Mouse (Mus musculus) heart, embryonic 14.5 days (tissue): ENCODE results near the gene Tmem39a. TPM values are rescaled to one million over a fixed set of nuclear protein-coding genes. Genes with fewer than 3 reads are reported as not detected.

Source experiments
- ATAC-seq: fragments of 200-750 bp; cut with Nextera tagmentation; 2 replicates; pipeline ENCODE4 v1.8.0; 2017; ENCODE audit warnings: low read depth, moderate TSS enrichment; ENCODE audit not compliant: insufficient number of reproducible peaks, insufficient read depth, low FRiP score
- H3K27ac ChIP-seq, 2 experiments: fragments of 200-500 bp in 1 of 2; fragments of 300-500 bp in 1 of 2; sonication (generic) in 1 of 2; replicated peaks in 1 of 2; 2 replicates each; pipeline ENCODE4 v1.5.1; 2012 to 2014; ENCODE audit warnings: low read depth in 2 of 2, low read length in 2 of 2, control low read depth in 1 of 2, mild to moderate bottlenecking in 1 of 2, mixed read lengths in 1 of 2; ENCODE audit not compliant: control insufficient read depth in 1 of 2, insufficient read depth in 1 of 2
- H3K27me3 ChIP-seq: fragments of 300-500 bp; sonication (generic); 2 replicates; pipeline ENCODE4 v1.6.1; 2014; ENCODE audit warnings: mild to moderate bottlenecking, low read length, control low read depth; ENCODE audit not compliant: control insufficient read depth, insufficient read depth
- H3K36me3 ChIP-seq: fragments of 300-500 bp; sonication (generic); 2 replicates; pipeline ENCODE4 v1.6.1; 2014; ENCODE audit warnings: mild to moderate bottlenecking, control low read depth, low read length, mixed read lengths; ENCODE audit not compliant: control insufficient read depth, insufficient read depth
- H3K4me1 ChIP-seq, 2 experiments: fragments of 200-500 bp in 1 of 2; fragments of 300-500 bp in 1 of 2; sonication (generic) in 1 of 2; 2 replicates each; pipeline ENCODE4 v1.6.1; 2012 to 2014; ENCODE audit warnings: low read length in 2 of 2, control low read depth in 1 of 2, mixed read lengths in 1 of 2; ENCODE audit not compliant: control insufficient read depth in 2 of 2, insufficient read depth in 2 of 2
- H3K4me2 ChIP-seq: fragments of 300-500 bp; sonication (generic); 2 replicates; pipeline ENCODE4 v1.6.1; 2014; ENCODE audit warnings: mild to moderate bottlenecking, low read length
- H3K4me3 ChIP-seq, 2 experiments: fragments of 200-500 bp in 1 of 2; fragments of 300-500 bp in 1 of 2; sonication (generic) in 1 of 2; 2 replicates each; pipeline ENCODE4 v1.5.1; 2012 to 2014; ENCODE audit warnings: low read length in 2 of 2, mild to moderate bottlenecking in 2 of 2, control low read depth in 1 of 2, low read depth in 1 of 2, moderate library complexity in 1 of 2; ENCODE audit not compliant: control insufficient read depth in 1 of 2, insufficient read depth in 1 of 2
- H3K9ac ChIP-seq: fragments of 300-500 bp; sonication (generic); 2 replicates; pipeline ENCODE4 v1.6.1; 2014; ENCODE audit warnings: mild to moderate bottlenecking, low read length
- H3K9me3 ChIP-seq: fragments of 300-500 bp; sonication (generic); 2 replicates; pipeline ENCODE4 v1.6.1; 2016; ENCODE audit warnings: low read length, control low read depth; ENCODE audit not compliant: control insufficient read depth
- WGBS: fragments of 180-500 bp; shearing (Covaris S2); extraction: QIAGEN DNeasy Blood & Tissue Kit; methylation state at CpG from one replicate; pipeline ENCODE4 v1.1.7; 2014; 5-methylcytosine and 5-hydroxymethylcytosine counted together
- polyA plus RNA-seq: library from polyadenylated mRNA; unstranded; fragments of >200 nt; fragmentation: Nextera tagmentation; extraction: Ambion mirVana; gene quantifications from 2 replicates; pipeline ENCODE4 v1.2.1, GENCODE M21; 2014

Tmem39a gene
- polyA plus RNA-seq, 1 experiment from 2014 or later: 63.8 TPM

GRCm38 (mm10) chr16:38606509-38606908, 48.0 kb downstream of the Tmem39a start:
- Histone ChIP-seq H3K36me3 (peaks cover 100% of the 10 kb centered on the region), H3K4me3 (no peak overlapping the region), H3K4me1 (no peaks in the 10 kb centered on the region), H3K27ac (no peak overlapping the region), H3K4me2 (no peak overlapping the region), H3K27me3 (no peaks in the 10 kb centered on the region), H3K9ac (no peak overlapping the region), H3K9me3 (peaks cover 6% of the 10 kb centered on the region)
- no peak for ATAC-seq
- 87% methylated on average over 7 of the region's 7 CpGs for WGBS

GRCm38 (mm10) chr16:38608687-38609086, 50.2 kb downstream of the Tmem39a start:
- Histone ChIP-seq H3K36me3 (peaks cover 100% of the 10 kb centered on the region), H3K4me2 (no peak overlapping the region), H3K9me3 (peaks cover 6% of the 10 kb centered on the region), H3K4me3 (no peak overlapping the region), H3K4me1 (no peaks in the 10 kb centered on the region), H3K27ac (no peak overlapping the region), H3K27me3 (no peaks in the 10 kb centered on the region), H3K9ac (no peak overlapping the region)
- WGBS: 76% methylated on average over 12 of the region's 12 CpGs
- ATAC-seq: no peak

GRCm38 (mm10) chr16:38609092-38609491, 50.6 kb downstream of the Tmem39a start:
- H3K9ac ChIP-seq: no peak overlapping the region
- H3K4me3 ChIP-seq: no peak overlapping the region
- H3K4me1 ChIP-seq: no peaks in the 10 kb centered on the region
- H3K4me2 ChIP-seq: no peak overlapping the region
- H3K27me3 ChIP-seq: no peaks in the 10 kb centered on the region
- H3K27ac ChIP-seq: no peak overlapping the region
- peaks cover 6% of the 10 kb centered on the region for H3K9me3 ChIP-seq
- 74% methylated on average over 18 of the region's 18 CpGs for WGBS
- H3K36me3 ChIP-seq: peaks cover 100% of the 10 kb centered on the region
- ATAC-seq: no peak

DNA sequence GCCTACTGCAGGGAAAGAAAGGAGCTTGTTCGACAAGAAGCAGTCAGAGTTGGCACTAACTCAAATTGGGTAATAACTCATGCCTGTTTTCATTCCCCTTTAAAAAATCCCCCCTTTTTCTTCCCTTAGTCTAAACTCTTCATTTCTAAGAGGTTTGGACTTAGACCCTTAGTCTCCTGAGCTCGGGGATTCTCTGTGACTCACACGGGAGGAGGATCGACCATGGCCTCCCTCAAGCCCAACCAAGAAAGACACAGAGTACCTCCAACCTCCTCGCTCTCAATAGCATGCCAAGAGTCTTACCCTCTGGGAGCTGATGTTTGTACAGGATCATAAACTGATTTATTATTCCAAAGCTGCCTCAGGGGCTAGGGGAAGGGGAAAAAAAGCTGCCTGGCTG, 54.1 kb downstream of the Tmem39a start:
- Histone ChIP-seq H3K4me3 (no peak overlapping the region), H3K36me3 (peaks cover 91% of the 10 kb centered on the region), H3K4me2 (no peak overlapping the region), H3K4me1 (no peaks in the 10 kb centered on the region), H3K27ac (no peak overlapping the region), H3K9me3 (peaks cover 6% of the 10 kb centered on the region), H3K27me3 (no peaks in the 10 kb centered on the region), H3K9ac (no peak overlapping the region)
- no peak for ATAC-seq
- WGBS: 78% methylated on average over 5 of the region's 5 CpGs

DNA sequence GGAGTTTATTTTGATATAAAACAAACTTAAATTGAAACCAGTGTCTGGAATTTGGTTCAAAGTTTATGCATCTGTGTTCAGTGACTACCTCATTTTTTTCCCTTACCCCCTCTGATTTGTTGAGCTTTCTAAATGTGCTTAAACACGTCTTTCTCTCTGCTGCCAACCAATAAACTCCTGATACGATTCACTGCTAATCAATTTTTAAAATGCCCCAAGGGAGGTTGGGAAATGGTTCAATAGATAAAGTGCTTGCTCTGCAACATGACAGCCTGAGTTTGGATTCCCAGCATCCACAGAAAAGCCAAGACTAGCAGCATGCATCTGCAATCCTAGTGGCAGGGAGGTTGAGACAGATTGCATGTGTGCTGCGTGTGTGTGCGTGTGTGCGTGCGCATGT, 55.1 kb downstream of the Tmem39a start:
- H3K36me3 ChIP-seq: peaks cover 91% of the 10 kb centered on the region
- H3K9me3 ChIP-seq: peaks cover 6% of the 10 kb centered on the region
- 94% methylated on average over 6 of the region's 6 CpGs for WGBS
- no peaks in the 10 kb centered on the region for H3K27me3 ChIP-seq
- no peak overlapping the region for H3K4me2 ChIP-seq
- no peak for ATAC-seq
- H3K27ac ChIP-seq: no peak overlapping the region
- H3K4me3 ChIP-seq: no peak overlapping the region
- no peaks in the 10 kb centered on the region for H3K4me1 ChIP-seq
- H3K9ac ChIP-seq: no peak overlapping the region

DNA sequence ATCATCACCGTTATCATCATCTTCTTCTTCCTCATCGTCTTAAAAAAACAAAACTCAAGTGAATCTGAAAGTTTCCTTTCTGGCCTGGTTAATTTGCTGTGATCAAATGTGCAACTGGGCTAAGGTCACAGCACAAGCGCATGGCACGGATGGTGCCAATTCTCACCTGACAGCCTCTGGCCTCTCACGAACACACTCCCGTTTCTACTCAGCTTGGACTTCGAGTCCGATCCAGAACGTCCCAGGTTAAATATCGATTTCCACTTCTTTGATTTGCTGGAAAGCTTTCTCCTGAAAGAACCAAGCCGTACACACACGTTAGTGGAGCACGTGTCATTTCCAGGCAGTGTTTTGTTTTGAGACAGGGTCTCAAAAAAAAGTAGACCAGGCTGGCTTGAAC, 59.5 kb downstream of the Tmem39a start:
- Histone ChIP-seq H3K4me1 (peaks cover 9 to 17% of the 10 kb centered on the region in 2 experiments), H3K9ac (no peak overlapping the region), H3K27me3 (no peaks in the 10 kb centered on the region), H3K4me2 (no peak overlapping the region), H3K4me3 (no peak overlapping the region), H3K9me3 (no peaks in the 10 kb centered on the region), H3K27ac (no peak overlapping the region), H3K36me3 (peaks cover 88% of the 10 kb centered on the region)
- 94% methylated on average over 13 of the region's 13 CpGs for WGBS
- no peak for ATAC-seq

DNA sequence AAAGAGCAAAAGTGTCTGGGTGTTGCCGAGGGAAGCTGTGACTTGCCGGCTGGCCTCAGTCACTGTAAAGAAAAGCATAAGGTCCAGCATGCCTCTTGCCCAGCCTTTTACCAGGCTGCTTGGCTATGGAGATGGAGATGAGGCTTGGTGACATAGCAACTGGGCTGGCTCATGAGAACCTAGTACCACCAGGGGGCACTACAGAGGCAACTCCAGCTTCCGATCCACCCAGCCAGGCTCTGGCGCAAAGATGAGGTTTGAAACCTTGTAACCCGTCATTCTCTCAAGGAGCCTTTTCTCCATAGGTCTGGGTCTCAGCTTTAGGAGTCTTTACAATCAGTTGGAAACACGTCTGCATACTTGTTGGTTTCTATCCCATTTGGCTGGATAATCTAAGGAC, 60.6 kb downstream of the Tmem39a start:
- ATAC-seq: no peak
- H3K27me3 ChIP-seq: no peaks in the 10 kb centered on the region
- peaks cover 17 to 28% of the 10 kb centered on the region in 2 experiments for H3K4me1 ChIP-seq
- no peak overlapping the region for H3K27ac ChIP-seq
- no peak overlapping the region for H3K4me3 ChIP-seq
- H3K9me3 ChIP-seq: no peaks in the 10 kb centered on the region
- 26% methylated on average over 6 of the region's 6 CpGs for WGBS
- H3K9ac ChIP-seq: no peak overlapping the region
- H3K4me2 ChIP-seq: no peak overlapping the region
- H3K36me3 ChIP-seq: peaks cover 88% of the 10 kb centered on the region

- WGBS: 53% methylated on average over 16 of the region's 16 CpGs
Observed at GRCm38 (mm10) chr16:38620696-38621450, 62.4 kb downstream of the Tmem39a start.

More at GRCm38 (mm10) chr16:38620696-38621450, 62.4 kb downstream of the Tmem39a start:
- H3K36me3 ChIP-seq: peaks cover 96% of the 10 kb centered on the region
- H3K9ac ChIP-seq: no peak overlapping the region
- ATAC-seq: no peak
- no peak overlapping the region for H3K4me3 ChIP-seq
- no peaks in the 10 kb centered on the region for H3K9me3 ChIP-seq
- peaks cover 29 to 46% of the 10 kb centered on the region in 2 experiments for H3K4me1 ChIP-seq
- H3K27ac ChIP-seq: peak overlapping the region; percentile 20 to 33
- H3K27me3 ChIP-seq: no peaks in the 10 kb centered on the region
- no peak overlapping the region for H3K4me2 ChIP-seq
